Mouse (Mus musculus) E14TG2a.4 (cell line): ENCODE measurements at regions not wholly inside any gene's neighbourhood (a gene's known extent, or its start where the extent isn't known, plus 50 kb on each side); places are given as distances from the start of the nearest gene placed in this dataset.

Source experiments
- H3K27me3 ChIP-seq: 2 replicates; pipeline ENCODE4 v1.6.1; 2014; ENCODE audit warnings: low read length, control low read depth; ENCODE audit not compliant: insufficient read depth
- H3K36me3 ChIP-seq: 2 replicates; pipeline ENCODE4 v1.6.1; 2014; ENCODE audit warnings: low read length, control low read depth; ENCODE audit not compliant: insufficient read depth
- H3K4me1 ChIP-seq: replicated peaks from 2 replicates; pipeline ENCODE4 v1.6.1; 2014; ENCODE audit warnings: low read depth, low read length, control low read depth
- H3K4me3 ChIP-seq: replicated peaks from 2 replicates; pipeline ENCODE4 v1.5.1; 2014; ENCODE audit warnings: mild to moderate bottlenecking, low read length
- H3K9me3 ChIP-seq: 2 replicates; pipeline ENCODE4 v1.6.1; 2014; ENCODE audit warnings: low read length, control low read depth
- CTCF ChIP-seq: conservative IDR thresholded peaks from 2 replicates; pipeline ENCODE4 v1.5.1; 2014; ENCODE audit warnings: low read length
- NANOG ChIP-seq: IDR thresholded peaks from 2 replicates; pipeline ENCODE4 v1.6.1; 2014; ENCODE audit warnings: borderline replicate concordance, low read length, mixed read lengths
- POU5F1 ChIP-seq: IDR thresholded peaks from 2 replicates; pipeline ENCODE4 v1.6.1; 2014; ENCODE audit warnings: low read length, borderline replicate concordance

DNA sequence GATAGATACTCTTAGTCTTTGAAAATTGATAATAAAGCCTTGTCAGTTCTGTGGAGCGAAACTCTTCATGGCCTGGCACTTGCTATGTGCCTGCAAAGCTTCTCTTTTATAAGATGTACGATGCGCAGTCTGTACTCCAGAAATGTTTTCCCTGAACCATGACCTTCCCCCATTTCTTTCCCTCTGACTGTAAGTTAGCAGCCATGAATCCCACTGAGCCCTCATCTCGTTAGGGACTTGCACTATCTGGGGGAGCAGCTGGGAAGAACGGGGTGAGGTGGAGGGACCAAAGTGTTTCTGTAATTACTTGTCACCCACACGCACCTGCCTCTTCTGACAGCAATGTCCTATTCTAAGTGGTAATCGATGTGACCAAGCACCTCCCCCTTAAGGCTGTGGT lies 932.1 kb downstream of the Synb start:
- no peak overlapping the region for H3K4me3 ChIP-seq
- no peaks in the 10 kb centered on the region for H3K36me3 ChIP-seq
- no peaks in the 10 kb centered on the region for H3K4me1 ChIP-seq
- no peak for TF ChIP-seq NANOG
- no peak for TF ChIP-seq CTCF
- no peak for TF ChIP-seq POU5F1
- no peaks in the 10 kb centered on the region for H3K9me3 ChIP-seq
- H3K27me3 ChIP-seq = no peaks in the 10 kb centered on the region

DNA sequence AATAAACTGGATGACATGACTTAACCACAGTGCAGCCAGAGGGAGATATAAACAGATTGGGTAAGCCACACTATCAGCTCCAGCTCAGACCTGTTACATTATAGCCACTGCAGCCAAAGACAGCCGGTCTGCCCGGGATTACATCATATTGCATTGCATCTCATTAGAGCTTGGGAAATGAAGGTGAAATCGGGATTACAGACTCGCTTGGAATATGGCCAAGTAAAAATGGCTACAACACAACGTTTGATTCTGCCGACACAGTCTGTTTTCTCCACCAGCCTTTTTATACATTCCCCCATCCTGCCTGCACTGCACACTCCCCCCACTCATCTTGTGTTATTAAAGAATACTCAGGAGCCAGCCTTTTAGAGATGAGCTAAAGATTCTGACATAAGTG lies 932.6 kb downstream of the Synb start:
- H3K4me1 ChIP-seq = peaks cover under 1% of the 10 kb centered on the region
- H3K4me3 ChIP-seq = no peak overlapping the region
- TF ChIP-seq CTCF (no peak), POU5F1 (no peak), NANOG (no peak)
- no peaks in the 10 kb centered on the region for H3K27me3 ChIP-seq
- no peaks in the 10 kb centered on the region for H3K36me3 ChIP-seq
- no peaks in the 10 kb centered on the region for H3K9me3 ChIP-seq

DNA sequence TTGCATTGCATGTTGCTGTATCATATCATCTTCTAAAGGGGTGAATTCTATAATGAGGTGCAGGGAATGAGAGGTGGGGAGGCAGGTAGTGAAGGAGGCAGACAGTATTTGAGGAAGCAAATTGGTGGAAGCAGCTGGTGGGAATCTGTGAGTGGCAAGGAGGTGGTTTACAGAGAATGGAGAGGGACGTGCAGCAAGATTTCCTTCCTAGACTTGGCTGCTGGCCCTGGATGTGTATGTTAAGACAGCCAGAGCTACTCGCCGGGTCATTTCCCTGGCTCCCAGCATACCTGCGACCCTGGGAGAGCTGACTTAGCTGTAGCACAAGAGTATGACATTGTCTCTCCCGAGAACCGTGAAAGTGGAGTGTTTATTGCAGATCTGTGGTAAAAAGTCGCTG lies 937.7 kb downstream of the Synb start:
- peaks cover 5% of the 10 kb centered on the region for H3K4me1 ChIP-seq
- no peaks in the 10 kb centered on the region for H3K9me3 ChIP-seq
- H3K36me3 ChIP-seq = no peaks in the 10 kb centered on the region
- no peaks in the 10 kb centered on the region for H3K27me3 ChIP-seq
- no peak overlapping the region for H3K4me3 ChIP-seq
- no peak for TF ChIP-seq NANOG
- TF ChIP-seq CTCF = no peak
- TF ChIP-seq POU5F1 = no peak

DNA sequence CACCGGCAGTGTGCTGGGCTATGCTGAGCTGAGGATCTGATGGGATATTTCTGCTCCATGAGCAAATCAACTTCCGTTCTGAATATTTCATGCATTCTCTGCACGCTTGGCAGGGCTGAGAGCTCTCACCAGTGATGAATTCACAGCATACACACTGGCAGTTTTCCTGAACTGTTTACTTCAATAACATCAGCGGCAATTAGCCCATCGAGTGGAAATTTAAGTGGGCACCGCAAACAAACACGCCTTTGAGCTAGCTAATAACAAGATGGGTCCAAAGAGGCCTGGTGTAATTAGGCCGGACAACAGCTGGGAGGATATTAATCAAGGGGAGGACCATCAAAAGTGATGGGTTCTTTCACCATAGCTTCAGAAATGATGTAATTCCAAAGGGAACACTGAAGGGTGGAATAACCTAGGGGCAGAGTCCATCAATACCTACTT lies 938.6 kb downstream of the Synb start:
- Histone ChIP-seq H3K9me3 (no peaks in the 10 kb centered on the region), H3K36me3 (no peaks in the 10 kb centered on the region), H3K27me3 (no peaks in the 10 kb centered on the region), H3K4me1 (peaks cover 5% of the 10 kb centered on the region), H3K4me3 (no peak overlapping the region)
- TF ChIP-seq NANOG = no peak
- TF ChIP-seq CTCF = no peak
- TF ChIP-seq POU5F1 = no peak

DNA sequence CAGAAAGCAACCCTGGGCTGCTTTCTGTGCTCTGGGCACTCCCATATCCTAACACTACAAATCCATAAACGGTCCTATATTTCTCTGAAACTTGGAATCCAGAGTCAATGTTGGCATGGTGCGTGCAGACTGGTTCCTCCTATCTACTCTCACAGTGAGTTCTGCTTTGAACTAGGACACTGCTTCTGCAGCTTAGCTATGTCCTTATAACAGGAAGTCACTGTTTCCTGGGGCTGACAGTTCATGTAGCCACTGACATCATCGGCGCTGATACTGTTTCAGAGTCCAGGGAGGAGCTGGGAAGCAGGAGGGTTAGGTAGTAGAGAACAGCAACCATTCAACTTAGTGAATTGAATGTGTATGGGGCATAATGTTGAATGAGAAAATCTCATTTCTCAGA lies 948.6 kb downstream of the Synb start:
- no peaks in the 10 kb centered on the region for H3K9me3 ChIP-seq
- H3K4me3 ChIP-seq = no peak overlapping the region
- no peaks in the 10 kb centered on the region for H3K4me1 ChIP-seq
- TF ChIP-seq CTCF (no peak), POU5F1 (no peak), NANOG (no peak)
- no peaks in the 10 kb centered on the region for H3K36me3 ChIP-seq
- no peaks in the 10 kb centered on the region; the same call in 1 of the 2 replicates for H3K27me3 ChIP-seq

DNA sequence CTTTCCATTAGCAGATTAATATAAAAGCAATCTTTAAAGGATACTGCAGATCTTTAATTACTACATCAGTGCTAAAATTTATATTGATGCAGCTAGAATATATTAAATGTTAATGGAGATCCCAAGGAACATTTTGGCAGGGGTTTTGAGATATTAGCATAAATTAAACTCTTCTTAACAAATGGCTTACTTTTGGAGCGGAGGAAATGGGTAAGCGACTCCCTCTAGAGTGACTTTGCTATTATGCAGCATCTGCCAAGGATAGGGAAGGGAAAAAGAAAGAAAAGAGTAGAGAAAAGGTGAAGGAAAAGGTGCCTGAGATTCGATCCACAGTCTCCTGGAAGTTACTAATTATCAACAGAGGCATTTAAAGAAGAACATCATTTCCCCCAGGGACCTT lies 949.4 kb downstream of the Synb start:
- H3K36me3 ChIP-seq = no peaks in the 10 kb centered on the region
- H3K4me1 ChIP-seq = no peaks in the 10 kb centered on the region
- H3K4me3 ChIP-seq = no peak overlapping the region
- no peaks in the 10 kb centered on the region; the same call in 1 of the 2 replicates for H3K27me3 ChIP-seq
- no peaks in the 10 kb centered on the region for H3K9me3 ChIP-seq
- TF ChIP-seq POU5F1 = no peak
- no peak for TF ChIP-seq CTCF
- TF ChIP-seq NANOG = no peak

DNA sequence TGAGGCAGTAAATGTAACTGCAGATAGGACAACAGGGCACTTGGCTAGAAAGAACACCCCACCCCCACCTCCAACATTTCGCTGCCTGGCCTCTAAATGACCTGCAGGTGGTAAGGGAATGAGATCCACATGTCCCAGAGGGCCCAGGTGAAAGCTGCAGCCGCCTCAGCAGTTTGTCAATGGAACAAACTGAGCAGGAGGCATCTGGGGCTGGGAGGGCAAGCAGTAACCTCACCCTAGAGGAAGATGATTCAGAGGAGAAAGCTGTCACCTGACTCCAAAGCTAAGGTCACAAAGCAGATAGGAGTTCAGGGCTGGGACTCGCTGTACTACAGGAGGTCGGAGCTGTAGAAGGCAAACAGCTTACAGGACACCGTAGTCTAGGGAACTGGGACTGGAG lies 955.7 kb downstream of the Synb start:
- Histone ChIP-seq H3K4me3 (no peak overlapping the region), H3K27me3 (no peaks in the 10 kb centered on the region; the same call in 1 of the 2 replicates), H3K9me3 (no peaks in the 10 kb centered on the region), H3K36me3 (no peaks in the 10 kb centered on the region), H3K4me1 (peaks cover 19% of the 10 kb centered on the region)
- TF ChIP-seq POU5F1 (no peak), CTCF (no peak), NANOG (no peak)

DNA sequence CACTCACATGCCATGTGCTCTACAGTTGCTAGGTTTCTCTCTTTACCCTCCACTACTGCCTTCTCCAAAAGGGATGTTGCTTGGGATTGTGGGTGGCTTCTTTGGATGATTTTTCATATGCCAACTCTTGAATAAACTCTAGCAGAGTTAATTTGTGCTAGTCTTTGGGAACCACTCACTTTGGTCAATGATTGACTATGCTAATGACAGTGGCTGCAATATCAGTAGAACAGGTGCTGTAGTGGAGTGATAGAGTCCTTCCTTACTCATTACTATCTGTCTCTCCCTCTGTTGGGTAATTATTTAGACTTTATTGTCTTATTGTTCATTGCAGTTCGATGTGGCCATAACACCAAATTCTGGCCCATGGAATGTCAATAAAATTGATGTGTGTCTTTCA lies 969.0 kb downstream of the Synb start:
- H3K9me3 ChIP-seq = no peaks in the 10 kb centered on the region
- H3K36me3 ChIP-seq = no peaks in the 10 kb centered on the region
- TF ChIP-seq CTCF (no peak), POU5F1 (no peak), NANOG (no peak)
- no peaks in the 10 kb centered on the region for H3K27me3 ChIP-seq
- H3K4me3 ChIP-seq = no peak overlapping the region
- H3K4me1 ChIP-seq = no peaks in the 10 kb centered on the region

DNA sequence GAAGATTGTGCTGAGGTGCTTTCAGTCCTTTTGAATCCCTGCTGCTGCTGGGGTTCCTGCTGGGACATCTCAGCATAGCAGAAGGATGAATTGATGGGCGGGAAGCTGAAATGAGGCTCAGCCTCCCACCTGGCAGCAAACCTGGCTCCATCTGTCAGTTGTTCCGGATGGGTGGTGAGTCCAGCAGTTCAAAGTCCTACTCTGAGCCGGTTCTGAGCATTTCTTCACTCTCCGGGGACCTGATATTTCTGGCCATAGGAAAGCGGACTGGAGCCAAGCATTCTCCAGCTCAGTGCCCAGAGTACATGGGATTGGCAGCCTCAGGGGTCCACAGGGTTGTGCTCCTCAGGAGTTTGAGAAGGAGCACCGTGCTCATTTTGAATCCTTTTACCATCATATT lies 971.1 kb downstream of the Synb start:
- H3K27me3 ChIP-seq = no peaks in the 10 kb centered on the region
- no peak for TF ChIP-seq CTCF
- TF ChIP-seq NANOG = no peak
- TF ChIP-seq POU5F1 = no peak
- no peak overlapping the region for H3K4me3 ChIP-seq
- H3K36me3 ChIP-seq = no peaks in the 10 kb centered on the region
- H3K9me3 ChIP-seq = no peaks in the 10 kb centered on the region
- no peaks in the 10 kb centered on the region for H3K4me1 ChIP-seq
